Mouse (Mus musculus): ENCODE data around the gene Pabpc1l. TPM values are rescaled to one million over a fixed set of nuclear protein-coding genes. Genes with fewer than 3 reads are reported as not detected.

The Pabpc1l gene
- polyA plus RNA-seq, 1 experiment from 2014 or later, result 1.5 TPM

DNA sequence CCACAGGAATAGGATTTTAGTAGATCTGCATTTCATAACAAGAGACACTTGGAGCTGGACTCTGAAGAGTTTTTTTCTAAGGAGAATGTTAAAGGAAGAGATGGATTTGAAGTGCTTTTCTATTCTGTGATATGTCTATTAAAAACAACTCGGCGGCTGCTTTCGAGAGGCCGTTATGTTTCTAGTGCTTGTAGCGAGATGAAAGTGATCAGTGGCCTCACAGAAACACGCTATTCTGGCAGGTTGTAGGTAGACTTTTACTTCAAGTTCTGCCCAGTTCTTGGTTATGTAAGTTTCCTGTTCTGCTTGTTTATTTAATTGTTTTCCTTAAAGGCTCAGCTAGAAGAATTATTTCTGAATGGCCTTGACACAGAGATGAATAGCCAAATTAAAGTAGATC lies 26.3 kb upstream of the Pabpc1l start:
- H3K4me3 ChIP-seq (ENCODE audit: low read depth, low read length), result no peak overlapping the region
- H3K4me1 ChIP-seq (replicated peaks; ENCODE audit: control insufficient read depth, insufficient read depth, low read length), result peaks cover 2% of the 10 kb centered on the region; the same call in 1 of the 2 replicates
- H3K36me3 ChIP-seq (ENCODE audit: control insufficient read depth, insufficient read depth, low read length), result no peaks in the 10 kb centered on the region; the same call in 1 of the 2 replicates
- no peak for DNase-seq (ENCODE audit: low spot score)
- no peak overlapping the region for H3K9ac ChIP-seq (ENCODE audit: low read length)
- ATAC-seq (replicated peaks; ENCODE audit: low FRiP score), result no peak
- H3K27me3 ChIP-seq (ENCODE audit: control insufficient read depth, insufficient read depth, low read length), result no peaks in the 10 kb centered on the region
- H3K9me3 ChIP-seq (ENCODE audit: control insufficient read depth, low read length), result no peaks in the 10 kb centered on the region
- 94% methylated on average over 6 of the region's 6 CpGs for WGBS
- no peak overlapping the region for H3K4me2 ChIP-seq (ENCODE audit: low read depth, low read length, severe bottlenecking)
- no peak overlapping the region for H3K27ac ChIP-seq (ENCODE audit: low read depth, low read length)

DNA sequence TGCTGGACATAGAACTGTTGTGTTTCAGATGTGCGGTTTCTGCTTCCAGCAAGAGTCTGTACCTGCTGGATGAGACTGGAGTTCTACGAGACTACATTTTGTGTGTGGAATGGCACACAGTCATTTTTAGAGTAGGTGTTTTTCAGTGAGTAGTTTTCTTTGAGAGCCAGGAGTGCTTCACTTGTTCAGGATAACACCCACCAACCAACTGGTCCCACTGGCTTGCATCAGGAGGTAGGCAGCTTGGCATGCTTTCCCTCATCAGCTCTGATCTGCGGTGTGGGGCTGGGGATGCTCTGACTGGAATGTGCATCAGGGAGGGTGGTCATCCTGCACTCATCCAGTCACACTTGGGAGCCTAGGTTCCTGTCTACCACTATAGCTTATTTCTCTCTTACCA lies 22.6 kb upstream of the Pabpc1l start:
- Histone ChIP-seq H3K27ac (ENCODE audit: low read depth, low read length) (no peak overlapping the region), H3K9ac (ENCODE audit: low read length) (no peak overlapping the region), H3K4me3 (ENCODE audit: low read depth, low read length) (no peak overlapping the region), H3K4me2 (ENCODE audit: low read depth, low read length, severe bottlenecking) (no peak overlapping the region), H3K27me3 (ENCODE audit: control insufficient read depth, insufficient read depth, low read length) (no peaks in the 10 kb centered on the region), H3K4me1 (replicated peaks; ENCODE audit: control insufficient read depth, insufficient read depth, low read length) (no peaks in the 10 kb centered on the region), H3K9me3 (ENCODE audit: control insufficient read depth, low read length) (no peaks in the 10 kb centered on the region), H3K36me3 (ENCODE audit: control insufficient read depth, insufficient read depth, low read length) (no peaks in the 10 kb centered on the region; the same call in 1 of the 2 replicates)
- no peak for DNase-seq (ENCODE audit: low spot score)
- no peak for ATAC-seq (replicated peaks; ENCODE audit: low FRiP score)
- 97% methylated on average over 3 of the region's 3 CpGs for WGBS

DNA sequence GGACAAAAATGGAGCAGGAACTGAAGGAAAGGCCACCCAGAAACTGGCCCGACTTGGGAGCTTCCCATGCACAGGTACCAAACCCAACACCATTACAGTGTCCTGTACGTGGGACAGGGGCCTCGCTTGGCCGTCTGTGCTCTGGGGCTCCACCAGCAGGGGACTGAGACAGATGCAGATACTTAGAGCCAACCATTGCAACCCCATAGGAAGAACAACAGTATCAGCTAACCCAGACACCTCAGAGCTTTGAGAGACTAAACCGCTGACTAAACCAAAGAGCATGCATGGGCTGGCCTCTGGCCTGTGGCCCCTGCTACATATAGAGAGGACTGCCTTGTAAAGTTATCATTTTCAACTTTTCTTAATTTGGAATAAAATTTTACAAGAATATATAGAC lies 20.7 kb upstream of the Pabpc1l start:
- ATAC-seq (replicated peaks; ENCODE audit: low FRiP score) (no peak), DNase-seq (ENCODE audit: low spot score) (no peak)
- H3K4me2 ChIP-seq (ENCODE audit: low read depth, low read length, severe bottlenecking), result no peak overlapping the region
- no peaks in the 10 kb centered on the region for H3K4me1 ChIP-seq (replicated peaks; ENCODE audit: control insufficient read depth, insufficient read depth, low read length)
- 80% methylated on average over 5 of the region's 5 CpGs for WGBS
- H3K27me3 ChIP-seq (ENCODE audit: control insufficient read depth, insufficient read depth, low read length), result no peaks in the 10 kb centered on the region
- no peak overlapping the region for H3K27ac ChIP-seq (ENCODE audit: low read depth, low read length)
- no peak overlapping the region for H3K4me3 ChIP-seq (ENCODE audit: low read depth, low read length)
- no peaks in the 10 kb centered on the region for H3K9me3 ChIP-seq (ENCODE audit: control insufficient read depth, low read length)
- H3K36me3 ChIP-seq (ENCODE audit: control insufficient read depth, insufficient read depth, low read length), result no peaks in the 10 kb centered on the region
- no peak overlapping the region for H3K9ac ChIP-seq (ENCODE audit: low read length)

- H3K4me2 ChIP-seq (ENCODE audit: low read depth, low read length, severe bottlenecking), result no peak overlapping the region
- H3K36me3 ChIP-seq (ENCODE audit: control insufficient read depth, insufficient read depth, low read length), result no peaks in the 10 kb centered on the region
- no peaks in the 10 kb centered on the region for H3K4me1 ChIP-seq (replicated peaks; ENCODE audit: control insufficient read depth, insufficient read depth, low read length)
- H3K9ac ChIP-seq (ENCODE audit: low read length), result no peak overlapping the region
- DNase-seq (ENCODE audit: low spot score) (no peak), ATAC-seq (replicated peaks; ENCODE audit: low FRiP score) (no peak)
- WGBS, result 81% methylated on average over 10 of the region's 10 CpGs
- no peak overlapping the region for H3K27ac ChIP-seq (ENCODE audit: low read depth, low read length)
- H3K27me3 ChIP-seq (ENCODE audit: control insufficient read depth, insufficient read depth, low read length), result no peaks in the 10 kb centered on the region
- no peaks in the 10 kb centered on the region for H3K9me3 ChIP-seq (ENCODE audit: control insufficient read depth, low read length)
- H3K4me3 ChIP-seq (ENCODE audit: low read depth, low read length), result no peak overlapping the region
These were observed 18.3 kb upstream of the Pabpc1l start for GRCm38 (mm10) chr2:164006932-164007331.

DNA sequence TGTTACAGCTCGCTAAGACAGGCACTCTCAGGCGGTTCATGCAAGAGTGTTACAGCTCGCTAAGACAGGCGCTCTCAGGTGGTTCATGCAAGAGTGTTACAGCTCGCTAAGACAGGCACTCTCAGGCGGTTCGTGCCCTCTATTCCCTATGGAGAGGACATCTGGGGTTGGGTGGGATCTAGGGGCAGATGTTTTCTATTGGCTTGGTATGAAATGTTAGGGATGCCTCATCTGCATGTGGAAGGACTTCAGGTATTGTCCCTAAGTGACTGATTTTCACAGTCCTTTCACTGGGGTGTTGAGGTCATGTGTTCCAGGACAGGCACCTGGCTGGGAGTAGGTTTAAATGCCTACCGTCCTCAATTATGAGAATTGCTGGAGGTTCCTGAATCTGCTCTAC lies 17.7 kb upstream of the Pabpc1l start:
- 90% methylated on average over 8 of the region's 8 CpGs for WGBS
- DNase-seq (ENCODE audit: low spot score) (no peak), ATAC-seq (replicated peaks; ENCODE audit: low FRiP score) (no peak)
- H3K27ac ChIP-seq (ENCODE audit: low read depth, low read length), result no peak overlapping the region
- no peak overlapping the region for H3K4me2 ChIP-seq (ENCODE audit: low read depth, low read length, severe bottlenecking)
- H3K9ac ChIP-seq (ENCODE audit: low read length), result no peak overlapping the region
- no peak overlapping the region for H3K4me3 ChIP-seq (ENCODE audit: low read depth, low read length)
- H3K27me3 ChIP-seq (ENCODE audit: control insufficient read depth, insufficient read depth, low read length), result no peaks in the 10 kb centered on the region
- H3K36me3 ChIP-seq (ENCODE audit: control insufficient read depth, insufficient read depth, low read length), result no peaks in the 10 kb centered on the region
- H3K9me3 ChIP-seq (ENCODE audit: control insufficient read depth, low read length), result no peaks in the 10 kb centered on the region
- H3K4me1 ChIP-seq (replicated peaks; ENCODE audit: control insufficient read depth, insufficient read depth, low read length), result no peaks in the 10 kb centered on the region

DNA sequence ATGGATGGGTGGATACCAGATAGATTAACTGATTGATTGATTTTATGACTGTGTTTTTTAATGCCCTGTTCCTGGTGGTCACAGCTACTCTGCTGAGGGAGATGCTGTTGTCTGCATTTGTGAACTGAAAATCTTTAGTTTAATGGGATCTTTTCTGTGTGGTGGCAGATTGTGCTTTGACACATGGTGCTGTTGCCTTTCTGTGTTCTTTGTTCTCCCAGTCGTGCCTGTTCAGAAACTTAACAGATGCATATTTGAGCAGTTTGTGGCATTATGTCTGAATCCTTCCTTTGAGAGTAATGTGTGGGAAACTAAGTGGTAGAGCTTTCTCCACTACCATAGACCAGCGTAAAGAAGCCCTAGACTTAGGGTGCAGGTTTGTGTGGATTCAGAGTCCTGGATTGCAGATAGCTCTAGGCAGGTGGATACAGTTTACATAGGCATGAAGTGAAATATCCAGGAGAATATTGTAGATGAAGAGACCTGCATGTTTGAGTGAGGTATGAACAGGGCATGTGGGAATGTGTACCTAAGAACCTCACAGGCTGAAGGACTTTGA lies 17.2 kb upstream of the Pabpc1l start:
- Histone ChIP-seq H3K4me1 (replicated peaks; ENCODE audit: control insufficient read depth, insufficient read depth, low read length) (no peaks in the 10 kb centered on the region), H3K9me3 (ENCODE audit: control insufficient read depth, low read length) (no peaks in the 10 kb centered on the region), H3K4me2 (ENCODE audit: low read depth, low read length, severe bottlenecking) (no peak overlapping the region), H3K36me3 (ENCODE audit: control insufficient read depth, insufficient read depth, low read length) (no peaks in the 10 kb centered on the region), H3K27me3 (ENCODE audit: control insufficient read depth, insufficient read depth, low read length) (no peaks in the 10 kb centered on the region), H3K9ac (ENCODE audit: low read length) (no peak overlapping the region), H3K27ac (ENCODE audit: low read depth, low read length) (no peak overlapping the region), H3K4me3 (ENCODE audit: low read depth, low read length) (no peak overlapping the region)
- WGBS, result 81% methylated on average over 2 of the region's 2 CpGs
- no peak for ATAC-seq (replicated peaks; ENCODE audit: low FRiP score)
- DNase-seq (ENCODE audit: low spot score), result no peak

DNA sequence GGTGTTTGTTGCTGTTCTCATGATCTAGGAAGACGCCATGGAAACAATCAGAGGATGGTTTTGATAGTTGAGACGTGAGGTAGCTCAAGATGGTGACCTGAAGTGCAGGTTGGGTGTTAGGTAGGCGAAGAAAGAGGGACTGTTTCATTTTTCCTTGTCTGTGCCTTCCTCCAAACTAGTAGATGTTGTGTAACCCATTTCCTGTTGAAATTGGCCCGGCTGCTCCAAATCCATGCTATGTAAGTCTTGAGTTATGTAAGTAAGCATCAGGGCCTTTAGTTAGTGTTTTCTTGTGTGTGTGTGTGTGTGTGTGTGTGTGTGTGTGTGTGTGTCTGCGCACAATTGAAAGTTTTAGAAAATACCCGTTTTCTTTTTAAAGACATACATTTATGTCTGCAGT lies 16.0 kb upstream of the Pabpc1l start:
- Histone ChIP-seq H3K36me3 (ENCODE audit: control insufficient read depth, insufficient read depth, low read length) (no peaks in the 10 kb centered on the region), H3K9me3 (ENCODE audit: control insufficient read depth, low read length) (no peaks in the 10 kb centered on the region), H3K4me1 (replicated peaks; ENCODE audit: control insufficient read depth, insufficient read depth, low read length) (no peaks in the 10 kb centered on the region), H3K27ac (ENCODE audit: low read depth, low read length) (no peak overlapping the region), H3K4me3 (ENCODE audit: low read depth, low read length) (no peak overlapping the region), H3K4me2 (ENCODE audit: low read depth, low read length, severe bottlenecking) (no peak overlapping the region), H3K27me3 (ENCODE audit: control insufficient read depth, insufficient read depth, low read length) (no peaks in the 10 kb centered on the region), H3K9ac (ENCODE audit: low read length) (no peak overlapping the region)
- WGBS, result 92% methylated on average over 6 of the region's 6 CpGs
- DNase-seq (ENCODE audit: low spot score), result no peak
- no peak for ATAC-seq (replicated peaks; ENCODE audit: low FRiP score)

DNA sequence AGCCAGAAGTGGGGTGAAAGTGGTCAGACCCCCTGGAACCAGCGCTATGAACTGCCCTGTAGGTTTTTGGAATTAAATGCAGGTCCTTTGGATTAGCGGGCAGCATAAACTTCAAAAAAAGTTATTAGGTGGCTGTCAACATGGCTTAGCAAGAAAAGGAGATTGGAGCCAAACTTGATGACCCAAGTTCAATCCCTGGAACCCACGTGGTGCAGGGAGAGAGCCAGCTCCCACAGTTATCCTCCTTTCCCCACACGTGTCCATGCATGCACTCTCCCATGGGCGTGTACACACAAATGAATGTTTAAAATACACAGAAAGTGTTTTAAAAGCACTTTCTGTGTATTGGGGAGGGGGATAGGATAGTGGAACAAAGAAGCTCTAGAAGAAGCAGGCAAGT lies 14.8 kb upstream of the Pabpc1l start:
- H3K4me2 ChIP-seq (ENCODE audit: low read depth, low read length, severe bottlenecking), result no peak overlapping the region
- no peaks in the 10 kb centered on the region for H3K4me1 ChIP-seq (replicated peaks; ENCODE audit: control insufficient read depth, insufficient read depth, low read length)
- H3K4me3 ChIP-seq (ENCODE audit: low read depth, low read length), result no peak overlapping the region
- H3K9ac ChIP-seq (ENCODE audit: low read length), result no peak overlapping the region
- H3K27ac ChIP-seq (ENCODE audit: low read depth, low read length), result no peak overlapping the region
- peaks cover 4% of the 10 kb centered on the region; the same call in 1 of the 2 replicates for H3K36me3 ChIP-seq (ENCODE audit: control insufficient read depth, insufficient read depth, low read length)
- no peaks in the 10 kb centered on the region for H3K27me3 ChIP-seq (ENCODE audit: control insufficient read depth, insufficient read depth, low read length)
- no peak for DNase-seq (ENCODE audit: low spot score)
- WGBS, result 90% methylated on average over 5 of the region's 5 CpGs
- no peak for ATAC-seq (replicated peaks; ENCODE audit: low FRiP score)
- no peaks in the 10 kb centered on the region for H3K9me3 ChIP-seq (ENCODE audit: control insufficient read depth, low read length)

- Histone ChIP-seq H3K27me3 (ENCODE audit: control insufficient read depth, insufficient read depth, low read length) (no peaks in the 10 kb centered on the region), H3K9ac (ENCODE audit: low read length) (no peak overlapping the region), H3K36me3 (ENCODE audit: control insufficient read depth, insufficient read depth, low read length) (peaks cover 4% of the 10 kb centered on the region; the same call in 1 of the 2 replicates), H3K4me2 (ENCODE audit: low read depth, low read length, severe bottlenecking) (no peak overlapping the region), H3K9me3 (ENCODE audit: control insufficient read depth, low read length) (no peaks in the 10 kb centered on the region), H3K4me3 (ENCODE audit: low read depth, low read length) (no peak overlapping the region), H3K27ac (ENCODE audit: low read depth, low read length) (no peak overlapping the region), H3K4me1 (replicated peaks; ENCODE audit: control insufficient read depth, insufficient read depth, low read length) (no peaks in the 10 kb centered on the region)
- no peak for DNase-seq (ENCODE audit: low spot score)
- ATAC-seq (replicated peaks; ENCODE audit: low FRiP score), result no peak
- 91% methylated on average over 3 of the region's 3 CpGs for WGBS
These were observed 14.3 kb upstream of the Pabpc1l start for GRCm38 (mm10) chr2:164010944-164011343.
